Mouse (Mus musculus) forelimb bud, embryonic 11.5 days (tissue): ENCODE measurements around the gene Tex2.

Experiments
- DNase-seq: peaks from one replicate; pipeline ENCODE4 v3.0.0-alpha.2; 2012; ENCODE audit warnings: low read depth, low spot score

Gene Tex2

DNA sequence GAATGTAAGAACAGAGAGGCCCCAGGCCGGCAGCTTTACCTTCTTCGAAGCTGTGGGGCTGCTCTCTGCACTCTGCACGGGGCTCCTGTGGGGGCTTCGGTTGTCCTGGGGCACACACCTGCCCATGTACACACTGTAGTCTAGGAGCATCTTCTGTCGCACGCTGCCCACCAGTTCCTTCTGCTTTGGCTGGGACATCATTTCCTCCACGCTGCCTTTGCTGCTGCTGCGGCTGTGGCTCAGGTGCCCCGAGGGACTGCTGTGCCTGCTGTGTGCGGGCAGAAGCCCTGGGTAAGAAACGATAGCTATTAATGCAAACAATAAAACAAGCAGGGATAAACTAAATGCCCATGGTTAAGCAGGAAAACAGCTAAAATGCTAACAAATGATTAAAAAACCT is 69.1 kb downstream of the Tex2 start:
- DNase-seq: no peak

DNA sequence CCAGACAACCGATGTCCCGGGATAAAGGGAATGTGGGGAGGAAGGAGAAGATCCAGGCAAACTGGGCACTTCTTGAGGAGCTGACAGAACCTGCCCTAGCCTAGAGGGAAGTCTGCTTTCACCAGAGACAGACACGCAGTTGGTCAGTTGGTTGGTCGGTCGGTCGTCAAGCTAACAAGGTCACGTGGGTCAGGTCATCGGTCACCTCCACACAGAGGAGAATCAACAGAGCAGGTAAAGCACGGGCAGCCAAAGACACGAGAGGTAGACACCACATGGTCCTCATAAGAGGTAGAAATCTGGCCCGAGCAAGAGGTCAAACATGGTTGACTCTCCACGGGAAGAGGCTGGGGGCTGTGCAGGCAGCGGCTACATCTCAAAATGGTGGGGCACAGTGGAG is 70.2 kb downstream of the Tex2 start:
- DNase-seq: no peak

- no peak for DNase-seq
Measured at GRCm38 (mm10) chr11:106542385-106542784, 70.8 kb downstream of the Tex2 start.

GRCm38 (mm10) chr11:106540506-106541268 is 72.5 kb downstream of the Tex2 start:
- peak; percentile 19 for DNase-seq

- no peak for DNase-seq
Measured at GRCm38 (mm10) chr11:106536253-106536912, 76.8 kb downstream of the Tex2 start.

DNA sequence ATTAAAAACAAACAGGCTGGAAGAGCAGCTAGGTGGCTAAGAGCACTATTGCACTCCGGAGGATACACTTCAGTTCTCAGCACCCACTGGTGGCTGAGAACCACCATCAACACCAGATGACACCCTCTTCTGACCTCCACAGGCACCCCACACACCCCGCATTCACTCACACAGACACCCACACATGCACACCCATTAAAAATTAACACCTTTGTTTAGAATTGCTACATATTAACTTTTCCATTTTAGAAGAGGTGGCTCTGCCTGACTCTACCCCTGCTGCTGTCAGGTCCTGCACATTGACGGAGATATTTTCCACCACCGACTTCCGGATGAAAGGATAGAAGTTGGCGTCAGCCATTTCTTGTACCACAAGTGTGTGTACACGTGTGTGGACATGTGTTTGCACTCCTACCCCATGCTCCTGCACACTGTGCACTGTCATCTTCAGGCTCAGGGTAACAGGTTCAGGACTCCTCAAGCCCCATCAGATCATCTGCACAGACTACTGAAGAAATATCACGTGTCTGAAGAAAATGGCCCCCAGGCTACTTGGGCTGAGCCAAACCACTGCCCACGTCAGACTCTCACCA is 77.5 kb downstream of the Tex2 start:
- no peak for DNase-seq

- no peak for DNase-seq
Measured at GRCm38 (mm10) chr11:106532248-106532790, 80.9 kb downstream of the Tex2 start.

DNA sequence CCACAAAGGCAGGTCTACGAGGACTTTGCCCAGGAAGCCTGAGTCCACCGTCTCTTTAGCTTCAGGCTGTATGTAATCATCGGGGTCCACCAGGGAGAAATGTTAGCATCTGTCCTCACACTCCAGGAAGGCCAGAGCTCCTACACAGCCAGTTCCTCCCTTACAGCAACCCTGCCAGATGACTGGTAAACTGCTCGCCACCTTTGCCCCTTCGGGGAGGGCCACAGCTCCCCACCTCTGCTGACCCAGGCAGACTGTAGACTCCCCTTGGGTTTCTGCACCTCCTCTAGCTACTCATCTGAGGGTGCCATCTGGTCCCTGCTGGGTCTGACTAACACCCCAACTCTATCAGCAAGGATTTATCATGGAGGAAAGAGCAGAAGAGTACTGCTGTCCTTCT is 83.4 kb downstream of the Tex2 start:
- DNase-seq: no peak

- no peak for DNase-seq
Measured at GRCm38 (mm10) chr11:106529113-106529512, 84.1 kb downstream of the Tex2 start.

DNA sequence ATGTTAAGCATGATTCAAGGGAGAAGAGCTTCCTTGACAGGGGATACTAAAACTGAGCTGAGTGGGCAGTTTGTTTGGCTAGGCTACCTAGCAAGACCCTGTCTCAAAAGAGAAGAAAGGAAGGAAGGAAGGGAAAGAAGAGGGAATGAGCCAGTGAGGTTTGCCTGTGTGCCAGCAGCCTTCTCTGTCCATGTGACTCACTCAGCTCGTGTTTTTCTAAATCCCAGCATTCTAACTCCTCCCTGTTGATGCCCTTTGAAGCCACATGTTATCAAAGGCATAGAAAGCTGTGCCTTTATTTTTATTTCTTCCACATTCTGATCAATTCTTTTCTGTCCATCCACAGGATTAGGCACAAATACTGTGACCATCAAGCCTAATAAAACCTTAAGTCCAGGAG is 85.3 kb downstream of the Tex2 start:
- DNase-seq: no peak

- no peak for DNase-seq
Measured at GRCm38 (mm10) chr11:106527147-106527821, 85.9 kb downstream of the Tex2 start.

DNA sequence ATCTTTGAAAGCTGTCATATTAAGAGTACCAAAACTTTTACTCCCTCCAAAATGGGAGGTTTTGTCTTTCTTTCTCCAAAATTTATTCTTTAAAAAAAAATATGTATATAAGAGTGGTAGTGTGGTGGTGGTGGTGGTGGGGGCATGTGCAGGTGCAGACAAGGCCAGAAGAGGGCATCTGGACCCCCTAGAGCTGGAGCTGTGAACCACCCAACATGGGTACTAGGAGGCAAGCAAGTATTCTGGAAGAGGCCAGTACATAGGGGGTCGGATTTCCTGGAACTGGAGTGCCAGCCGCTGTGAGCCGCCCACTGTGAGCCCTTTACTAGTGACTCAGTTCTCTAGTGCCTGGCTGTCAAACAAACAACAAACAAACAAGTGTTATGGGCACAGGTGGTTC is 90.7 kb downstream of the Tex2 start:
- no peak for DNase-seq

GRCm38 (mm10) chr11:106521612-106522011 is 91.6 kb downstream of the Tex2 start:
- no peak for DNase-seq

- no peak for DNase-seq
Measured at GRCm38 (mm10) chr11:106520404-106520803, 92.8 kb downstream of the Tex2 start.

DNA sequence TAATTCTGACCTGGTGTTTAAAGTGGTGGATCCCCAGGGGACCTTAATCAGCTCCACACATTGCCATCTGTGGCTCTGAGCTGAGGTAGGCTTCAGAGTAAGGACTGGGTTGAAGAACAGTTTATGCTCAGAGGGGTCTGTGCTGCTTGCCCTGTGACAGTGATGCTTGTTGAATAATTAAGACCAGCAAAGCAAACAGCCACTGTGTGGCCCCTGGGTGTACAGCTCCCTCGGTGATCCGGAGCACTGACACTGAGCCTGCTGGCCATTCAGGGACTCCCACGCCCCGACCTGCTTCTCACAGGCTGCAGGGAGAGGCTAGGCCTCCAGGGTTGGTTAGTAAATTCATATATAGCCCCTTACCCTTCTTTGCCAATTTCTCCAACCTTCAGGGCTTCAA is 93.7 kb downstream of the Tex2 start:
- no peak for DNase-seq

GRCm38 (mm10) chr11:106518391-106518790 is 94.8 kb downstream of the Tex2 start:
- DNase-seq: no peak

DNA sequence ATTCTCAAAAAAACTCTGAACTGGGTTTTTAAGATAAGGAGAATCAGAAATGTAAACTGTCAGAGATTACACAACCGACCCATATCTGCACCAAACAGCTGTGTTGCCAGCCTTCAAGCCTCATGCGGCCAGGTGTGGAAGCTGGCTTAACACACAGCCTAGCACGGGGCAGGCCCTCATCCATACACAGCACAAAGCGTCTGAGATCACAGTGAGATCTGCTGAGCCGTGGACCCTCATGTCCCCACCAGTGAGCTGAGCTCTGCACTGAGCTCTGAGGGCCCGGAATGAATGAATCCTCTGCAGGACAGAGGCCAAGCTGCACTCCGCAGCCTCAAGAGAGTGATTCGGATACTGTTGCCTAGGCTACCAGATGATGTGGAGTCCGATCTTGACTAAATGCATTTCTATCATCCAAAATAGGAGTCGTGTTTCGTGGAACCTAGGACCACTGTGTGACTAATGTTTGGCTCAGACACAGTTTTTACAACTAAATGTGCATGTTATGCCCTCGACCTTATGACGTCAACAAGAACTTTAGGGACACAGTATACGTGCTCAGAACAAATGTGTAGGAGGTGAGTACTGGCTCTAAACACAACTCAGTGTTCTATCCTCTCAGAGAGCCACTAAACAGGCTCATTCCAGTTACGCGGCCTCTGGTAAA is 98.0 kb downstream of the Tex2 start:
- no peak for DNase-seq

GRCm38 (mm10) chr11:106514446-106514845 is 98.8 kb downstream of the Tex2 start:
- no peak for DNase-seq

- peak; percentile 45 for DNase-seq
Measured at GRCm38 (mm10) chr11:106513166-106513565, 100.1 kb downstream of the Tex2 start.

GRCm38 (mm10) chr11:106512006-106512390 is 101.2 kb downstream of the Tex2 start:
- DNase-seq: no peak

- no peak for DNase-seq
Measured at GRCm38 (mm10) chr11:106511236-106512005, 101.8 kb downstream of the Tex2 start.
